Mouse (Mus musculus) testis, adult 2 months (tissue): ENCODE data around the gene Pbx2. TPM values are rescaled to one million over a fixed set of nuclear protein-coding genes. Genes with fewer than 3 reads are reported as not detected.

ENCODE experiments used
- H3K27ac ChIP-seq: fragments of 200-500 bp; 2 replicates; pipeline ENCODE4 v1.5.1; 2012; ENCODE audit warnings: low read depth, low read length; ENCODE audit not compliant: control insufficient read depth, insufficient read depth
- H3K27me3 ChIP-seq: fragments of 200-500 bp; 2 replicates; pipeline ENCODE4 v1.6.1; 2012; ENCODE audit warnings: mild to moderate bottlenecking, low read length, moderate library complexity; ENCODE audit not compliant: control insufficient read depth, insufficient read depth
- H3K36me3 ChIP-seq: fragments of 200-500 bp; 2 replicates; pipeline ENCODE4 v1.6.1; 2012; ENCODE audit warnings: mild to moderate bottlenecking, low read length; ENCODE audit not compliant: control insufficient read depth, insufficient read depth
- H3K4me1 ChIP-seq: fragments of 200-500 bp; 2 replicates; pipeline ENCODE4 v1.6.1; 2012; ENCODE audit warnings: low read length; ENCODE audit not compliant: control insufficient read depth, insufficient read depth
- H3K4me3 ChIP-seq: fragments of 200-500 bp; 2 replicates; pipeline ENCODE4 v1.5.1; 2012; ENCODE audit warnings: low read depth, mild to moderate bottlenecking, low read length, moderate library complexity, mixed read lengths; ENCODE audit not compliant: control insufficient read depth
- CTCF ChIP-seq: fragments of 200-500 bp; IDR thresholded peaks from 2 replicates; pipeline ENCODE4 v1.5.1; 2012; ENCODE audit warnings: low read depth, mild to moderate bottlenecking, inconsistent platforms, low read length, moderate library complexity; ENCODE audit not compliant: control insufficient read depth, insufficient read depth, insufficient replicate concordance
- POLR2A ChIP-seq: fragments of 200-500 bp; IDR thresholded peaks from 2 replicates; pipeline ENCODE4 v1.6.1; 2012; ENCODE audit warnings: low read depth, mild to moderate bottlenecking, inconsistent platforms, low read length, moderate library complexity; ENCODE audit not compliant: control insufficient read depth
- polyA plus RNA-seq: library from polyadenylated mRNA; depleted of rRNA; stranded (reverse); fragments of >200 nt; gene quantifications from 2 replicates; pipeline ENCODE4 v1.2.3, GENCODE M21; 2012

The Pbx2 gene
- polyA plus RNA-seq, 1 experiment: 9.6 TPM

- no peak for TF ChIP-seq CTCF
- no peak for TF ChIP-seq POLR2A
- Histone ChIP-seq H3K4me3 (peak overlapping the region; percentile 78), H3K27me3 (0 out of 2 replicates have a peak, but pooled peaks cover 2% of the 10 kb centered on the region), H3K36me3 (no peaks in the 10 kb centered on the region), H3K4me1 (peaks cover 37% of the 10 kb centered on the region), H3K27ac (peak overlapping the region; percentile 18; the same call in 1 of the 2 replicates)
Observed at GRCm38 (mm10) chr17:34592581-34593549, 1.8 kb downstream of the Pbx2 start.

DNA sequence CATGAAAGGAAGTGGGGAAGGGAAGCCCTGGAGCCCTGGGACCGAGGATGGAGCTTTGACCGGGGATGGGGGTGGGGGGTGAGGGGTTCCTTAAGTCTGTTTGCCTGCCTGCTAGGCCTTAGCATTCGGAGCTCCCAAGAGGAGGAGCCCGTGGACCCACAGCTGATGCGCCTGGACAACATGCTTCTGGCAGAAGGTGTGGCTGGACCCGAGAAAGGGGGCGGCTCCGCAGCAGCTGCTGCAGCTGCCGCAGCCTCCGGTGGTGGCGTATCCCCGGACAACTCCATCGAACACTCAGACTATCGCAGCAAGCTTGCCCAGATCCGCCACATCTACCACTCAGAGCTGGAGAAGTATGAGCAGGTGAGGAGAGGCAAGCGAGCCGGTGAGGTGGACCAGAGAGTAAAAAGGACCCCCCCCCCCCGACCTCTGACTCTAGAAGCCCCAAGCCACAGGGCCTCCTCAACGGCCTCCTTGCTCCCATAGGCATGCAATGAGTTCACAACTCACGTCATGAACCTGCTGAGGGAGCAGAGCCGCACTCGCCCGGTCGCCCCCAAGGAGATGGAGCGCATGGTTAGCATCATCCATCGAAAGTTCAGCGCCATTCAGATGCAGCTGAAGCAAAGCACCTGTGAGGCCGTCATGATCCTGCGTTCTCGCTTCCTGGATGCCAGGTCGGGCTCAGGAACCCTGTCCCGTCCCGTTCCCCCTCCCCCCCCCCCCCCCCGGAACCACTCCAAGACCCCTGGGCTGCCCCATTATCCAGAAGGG lies 2.9 kb downstream of the Pbx2 start:
- no peak overlapping the region for H3K4me3 ChIP-seq
- TF ChIP-seq CTCF: no peak
- no peak for TF ChIP-seq POLR2A
- 0 out of 2 replicates have a peak, but pooled peaks cover 2% of the 10 kb centered on the region for H3K27me3 ChIP-seq
- peaks cover 29% of the 10 kb centered on the region for H3K4me1 ChIP-seq
- H3K27ac ChIP-seq: no peak overlapping the region
- H3K36me3 ChIP-seq: no peaks in the 10 kb centered on the region

- Histone ChIP-seq H3K4me3 (no peak overlapping the region), H3K27ac (no peak overlapping the region), H3K27me3 (0 out of 2 replicates have a peak, but pooled peaks cover 2% of the 10 kb centered on the region), H3K36me3 (no peaks in the 10 kb centered on the region), H3K4me1 (peaks cover 12% of the 10 kb centered on the region)
- TF ChIP-seq CTCF (no peak), POLR2A (no peak)
Observed at GRCm38 (mm10) chr17:34596098-34596497, 5.0 kb downstream of the Pbx2 start.

GRCm38 (mm10) chr17:34597566-34598095 lies 6.6 kb downstream of the Pbx2 start, which contains the start of gene Ager:
Gene Ager, plus strand, starts transcription at chr17:34597862.
- Histone ChIP-seq H3K4me1 (peaks cover 3% of the 10 kb centered on the region; the same call in 1 of the 2 replicates), H3K36me3 (no peaks in the 10 kb centered on the region), H3K4me3 (no peak within 1 kb of the TSS), H3K27ac (no peak within 1 kb of the TSS), H3K27me3 (no peaks in the 10 kb centered on the region)
- TF ChIP-seq POLR2A: no peak

DNA sequence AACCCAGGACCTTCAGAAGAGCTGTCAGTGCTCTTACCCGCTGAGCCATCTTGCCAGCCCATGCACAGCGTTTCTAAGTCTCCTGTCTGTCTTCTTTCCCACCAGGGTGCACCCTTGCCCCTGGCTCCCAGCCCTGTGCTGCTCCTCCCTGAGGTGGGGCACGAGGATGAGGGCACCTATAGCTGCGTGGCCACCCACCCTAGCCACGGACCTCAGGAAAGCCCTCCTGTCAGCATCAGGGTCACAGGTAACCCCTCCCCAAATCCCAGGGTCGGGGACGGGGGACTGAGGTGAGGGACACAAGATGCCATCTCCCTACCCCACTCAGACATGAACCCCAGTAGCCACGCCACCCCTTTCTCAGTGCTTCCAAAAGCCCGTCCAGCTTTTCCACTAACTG lies 8.8 kb downstream of the Pbx2 start:
- H3K27ac ChIP-seq: no peak overlapping the region
- no peaks in the 10 kb centered on the region for H3K27me3 ChIP-seq
- no peak for TF ChIP-seq POLR2A
- no peak for TF ChIP-seq CTCF
- H3K4me1 ChIP-seq: no peaks in the 10 kb centered on the region; the same call in 1 of the 2 replicates
- H3K4me3 ChIP-seq: no peak overlapping the region
- no peaks in the 10 kb centered on the region for H3K36me3 ChIP-seq

- H3K4me1 ChIP-seq: peaks cover 10% of the 10 kb centered on the region
- H3K4me3 ChIP-seq: peak overlapping the region; percentile 90
Observed at GRCm38 (mm10) chr17:34601796-34602195, 10.7 kb downstream of the Pbx2 start.

More at GRCm38 (mm10) chr17:34601796-34602195, 10.7 kb downstream of the Pbx2 start:
- no peaks in the 10 kb centered on the region for H3K27me3 ChIP-seq
- no peaks in the 10 kb centered on the region for H3K36me3 ChIP-seq
- no peak for TF ChIP-seq CTCF
- no peak for TF ChIP-seq POLR2A
- H3K27ac ChIP-seq: no peak overlapping the region
